Mouse (Mus musculus): ENCODE data around the gene Zfp941. TPM values are rescaled to one million over a fixed set of nuclear protein-coding genes. Genes with fewer than 3 reads are reported as not detected.
"Not testable (repeated sequence)": the region's sequence is repeated elsewhere in the genome, so short reads cannot be mapped to it uniquely, and the experiment has no call there.

The Zfp941 gene
- polyA plus RNA-seq, 1 experiment from 2014 or later: 1.3 TPM

- H3K4me2 ChIP-seq (ENCODE audit: low read length): no peak overlapping the region
- TF ChIP-seq CTCF (IDR thresholded peaks at IDR 0.05; ENCODE audit: low read depth): no peak
- H3K9me3 ChIP-seq (replicated peaks; ENCODE audit: low read length): no peaks in the 10 kb centered on the region
- WGBS: 86% methylated on average over 7 of the region's 7 CpGs
- H3K4me1 ChIP-seq (replicated peaks; ENCODE audit: insufficient read depth, low read length): no peaks in the 10 kb centered on the region
- H3K9ac ChIP-seq (ENCODE audit: low read depth, low read length): no peak overlapping the region
- DNase-seq (ENCODE audit: low spot score) (no peak), ATAC-seq (replicated peaks; ENCODE audit: low FRiP score, low read depth) (no peak)
- no peaks in the 10 kb centered on the region for H3K36me3 ChIP-seq (ENCODE audit: insufficient read depth, low read length)
- no peak overlapping the region for H3K4me3 ChIP-seq (replicated peaks; ENCODE audit: low read depth, low read length)
- H3K27ac ChIP-seq: no peak overlapping the region
- H3K27me3 ChIP-seq (ENCODE audit: insufficient read depth, low read length): no peaks in the 10 kb centered on the region
Measured at GRCm38 (mm10) chr7:140788053-140788435, 33.9 kb downstream of the Zfp941 start.

- no peak for DNase-seq (ENCODE audit: low spot score)
- Histone ChIP-seq H3K9me3 (replicated peaks; ENCODE audit: low read length) (no peaks in the 10 kb centered on the region), H3K4me3 (replicated peaks; ENCODE audit: low read depth, low read length) (no peak within 1 kb of the TSS), H3K9ac (ENCODE audit: low read depth, low read length) (no peak within 1 kb of the TSS), H3K27ac (no peak within 1 kb of the TSS), H3K36me3 (ENCODE audit: insufficient read depth, low read length) (no peaks in the 10 kb centered on the region), H3K27me3 (ENCODE audit: insufficient read depth, low read length) (no peaks in the 10 kb centered on the region), H3K4me1 (replicated peaks; ENCODE audit: insufficient read depth, low read length) (no peaks in the 10 kb centered on the region), H3K4me2 (ENCODE audit: low read length) (no peak within 1 kb of the TSS)
- no peak for ATAC-seq (replicated peaks; ENCODE audit: low FRiP score, low read depth)
- 84% methylated on average over 33 of the region's 33 CpGs for WGBS
- no peak for TF ChIP-seq CTCF (IDR thresholded peaks at IDR 0.05; ENCODE audit: low read depth)
Measured at GRCm38 (mm10) chr7:140787406-140788052, 34.4 kb downstream of the Zfp941 start, which contains the start of gene Syce1. Gene Syce1, minus strand, starts transcription at chr7:140787852.

GRCm38 (mm10) chr7:140780548-140780947 is 41.4 kb downstream of the Zfp941 start:
- Histone ChIP-seq H3K4me1 (replicated peaks; ENCODE audit: insufficient read depth, low read length) (no peaks in the 10 kb centered on the region), H3K9me3 (replicated peaks; ENCODE audit: low read length) (no peaks in the 10 kb centered on the region), H3K4me3 (replicated peaks; ENCODE audit: low read depth, low read length) (no peak overlapping the region), H3K36me3 (ENCODE audit: insufficient read depth, low read length) (no peaks in the 10 kb centered on the region), H3K27me3 (ENCODE audit: insufficient read depth, low read length) (no peaks in the 10 kb centered on the region), H3K4me2 (ENCODE audit: low read length) (no peak overlapping the region), H3K27ac (no peak overlapping the region), H3K9ac (ENCODE audit: low read depth, low read length) (no peak overlapping the region)
- ATAC-seq (replicated peaks; ENCODE audit: low FRiP score, low read depth): no peak
- no peak for DNase-seq (ENCODE audit: low spot score)
- 70% methylated on average over 4 of the region's 4 CpGs for WGBS
- no peak for TF ChIP-seq CTCF (IDR thresholded peaks at IDR 0.05; ENCODE audit: low read depth)

GRCm38 (mm10) chr7:140765888-140766739 is 55.9 kb downstream of the Zfp941 start:
- no peak for DNase-seq (ENCODE audit: low spot score)
- WGBS: 76% methylated on average over 12 of the region's 12 CpGs

GRCm38 (mm10) chr7:140765391-140765790 is 56.6 kb downstream of the Zfp941 start:
- ATAC-seq (replicated peaks; ENCODE audit: low FRiP score, low read depth); H3K27ac ChIP-seq; H3K4me1 ChIP-seq (replicated peaks; ENCODE audit: insufficient read depth, low read length); DNase-seq (ENCODE audit: low spot score); H3K9ac ChIP-seq (ENCODE audit: low read depth, low read length); H3K36me3 ChIP-seq (ENCODE audit: insufficient read depth, low read length); H3K4me3 ChIP-seq (replicated peaks; ENCODE audit: low read depth, low read length); H3K27me3 ChIP-seq (ENCODE audit: insufficient read depth, low read length); H3K4me2 ChIP-seq (ENCODE audit: low read length); H3K9me3 ChIP-seq (replicated peaks; ENCODE audit: low read length): not testable (repeated sequence)
- WGBS: 64% methylated on average over 1 of the region's 1 CpGs

More at GRCm38 (mm10) chr7:140765888-140766739, 55.9 kb downstream of the Zfp941 start:
- no peaks in the 10 kb centered on the region for H3K36me3 ChIP-seq (ENCODE audit: insufficient read depth, low read length)
- no peak for TF ChIP-seq CTCF (IDR thresholded peaks at IDR 0.05; ENCODE audit: low read depth)
- ATAC-seq (replicated peaks; ENCODE audit: low FRiP score, low read depth): no peak
- H3K4me2 ChIP-seq (ENCODE audit: low read length): no peak overlapping the region
- no peaks in the 10 kb centered on the region for H3K27me3 ChIP-seq (ENCODE audit: insufficient read depth, low read length)
- no peak overlapping the region for H3K27ac ChIP-seq
- no peaks in the 10 kb centered on the region for H3K9me3 ChIP-seq (replicated peaks; ENCODE audit: low read length)
- no peak overlapping the region for H3K9ac ChIP-seq (ENCODE audit: low read depth, low read length)
- no peak overlapping the region for H3K4me3 ChIP-seq (replicated peaks; ENCODE audit: low read depth, low read length)
- H3K4me1 ChIP-seq (replicated peaks; ENCODE audit: insufficient read depth, low read length): no peaks in the 10 kb centered on the region

GRCm38 (mm10) chr7:140763447-140764020 is 58.4 kb downstream of the Zfp941 start, which contains the start of gene Cyp2e1:
Gene Cyp2e1, plus strand, starts transcription at chr7:140763739.
- Histone ChIP-seq H3K9ac (ENCODE audit: low read depth, low read length) (no peak within 1 kb of the TSS), H3K27me3 (ENCODE audit: insufficient read depth, low read length) (no peaks in the 10 kb centered on the region), H3K4me1 (replicated peaks; ENCODE audit: insufficient read depth, low read length) (no peaks in the 10 kb centered on the region), H3K9me3 (replicated peaks; ENCODE audit: low read length) (no peaks in the 10 kb centered on the region), H3K4me2 (ENCODE audit: low read length) (no peak within 1 kb of the TSS), H3K36me3 (ENCODE audit: insufficient read depth, low read length) (no peaks in the 10 kb centered on the region), H3K27ac (no peak within 1 kb of the TSS), H3K4me3 (replicated peaks; ENCODE audit: low read depth, low read length) (no peak within 1 kb of the TSS)
- TF ChIP-seq CTCF (IDR thresholded peaks at IDR 0.05; ENCODE audit: low read depth): no peak
- DNase-seq (ENCODE audit: low spot score): no peak
- WGBS: 74% methylated on average over 7 of the region's 7 CpGs
- no peak for ATAC-seq (replicated peaks; ENCODE audit: low FRiP score, low read depth)
